Mouse (Mus musculus) large intestine, adult 2 months (tissue): ENCODE data around the gene Gpc1. TPM values are rescaled to one million over a fixed set of nuclear protein-coding genes. Genes with fewer than 3 reads are reported as not detected.

ENCODE experiments used
- DNase-seq: peaks from one replicate; pipeline ENCODE4 v3.0.0-alpha.2; 2012; ENCODE audit warnings: low read depth, low spot score
- WGBS: fragments of 180-500 bp; shearing (Covaris S2); methylation state at CpG from one replicate; pipeline ENCODE4 v1.1.7; 2018; 5-methylcytosine and 5-hydroxymethylcytosine counted together
- polyA plus RNA-seq: library from polyadenylated mRNA; depleted of rRNA; stranded (reverse); fragments of >200 nt; gene quantifications from 2 replicates; pipeline ENCODE4 v1.2.3, GENCODE M21; 2012

The Gpc1 gene
- polyA plus RNA-seq, 1 experiment: 7.5 TPM

DNA sequence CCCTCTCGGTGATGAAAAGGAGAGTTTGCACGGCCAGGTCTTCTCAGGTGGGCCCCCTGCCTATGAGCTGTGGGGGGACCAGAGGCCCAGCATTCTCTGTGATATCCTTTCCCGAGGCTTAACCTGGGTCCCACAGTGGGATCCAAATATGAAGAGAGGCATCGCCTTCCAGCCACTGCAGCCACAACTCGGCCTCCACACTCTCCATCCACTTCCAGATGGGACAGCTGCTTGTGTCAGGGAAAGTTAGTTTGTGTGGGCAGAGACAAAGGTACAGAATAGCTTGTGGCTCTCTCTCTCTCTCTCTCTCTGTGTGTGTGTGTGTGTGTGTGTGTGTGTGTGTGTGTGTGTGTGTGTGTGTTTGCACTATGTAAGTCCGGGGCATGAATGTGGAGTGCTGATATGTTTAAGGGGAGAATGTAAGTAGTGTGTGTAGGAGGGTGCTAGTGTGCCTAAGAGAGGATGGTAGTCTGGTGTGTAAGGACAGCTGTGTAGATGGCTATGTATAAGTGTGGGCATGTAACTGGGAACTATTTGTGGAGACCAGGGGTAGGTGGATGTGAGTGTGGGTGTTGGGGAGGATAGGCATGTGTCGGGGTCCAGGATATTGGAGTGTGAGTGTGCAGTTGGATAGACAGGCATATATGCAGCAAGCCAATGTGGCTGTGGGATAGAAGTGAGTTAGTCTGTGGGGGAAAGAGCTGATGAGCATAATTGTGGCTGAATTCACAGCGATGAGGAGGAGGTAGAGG is 44.1 kb downstream of the Gpc1 start:
- WGBS: 76% methylated on average over 8 of the region's 8 CpGs
- DNase-seq: no peak

DNA sequence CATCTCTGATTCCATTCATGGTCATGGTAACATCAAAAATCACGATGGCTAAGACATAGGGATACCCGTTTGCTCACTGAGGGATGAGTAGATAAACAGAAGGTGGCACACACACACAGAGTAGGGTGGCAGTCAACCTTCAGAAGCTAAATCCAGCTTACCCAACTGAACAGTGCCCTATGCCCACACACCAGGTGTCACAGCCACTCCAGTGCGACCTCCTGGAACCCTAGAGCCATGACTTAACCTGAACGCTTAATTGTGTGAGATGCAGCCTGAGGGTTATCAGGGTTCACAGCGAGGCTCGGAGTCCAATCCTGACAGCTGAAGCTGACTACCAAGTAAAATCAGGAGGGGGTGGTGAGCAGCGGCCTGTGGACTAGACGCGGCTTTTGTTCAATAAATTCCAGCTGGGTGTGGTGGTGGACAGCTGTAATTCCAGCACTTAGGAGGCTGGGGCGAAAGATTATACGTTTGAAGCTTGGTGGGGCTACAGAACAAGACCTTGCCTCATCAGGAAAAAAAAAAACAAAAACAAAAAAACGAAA is 46.1 kb downstream of the Gpc1 start:
- 41% methylated on average over 12 of the region's 12 CpGs for WGBS
- DNase-seq: no peak

DNA sequence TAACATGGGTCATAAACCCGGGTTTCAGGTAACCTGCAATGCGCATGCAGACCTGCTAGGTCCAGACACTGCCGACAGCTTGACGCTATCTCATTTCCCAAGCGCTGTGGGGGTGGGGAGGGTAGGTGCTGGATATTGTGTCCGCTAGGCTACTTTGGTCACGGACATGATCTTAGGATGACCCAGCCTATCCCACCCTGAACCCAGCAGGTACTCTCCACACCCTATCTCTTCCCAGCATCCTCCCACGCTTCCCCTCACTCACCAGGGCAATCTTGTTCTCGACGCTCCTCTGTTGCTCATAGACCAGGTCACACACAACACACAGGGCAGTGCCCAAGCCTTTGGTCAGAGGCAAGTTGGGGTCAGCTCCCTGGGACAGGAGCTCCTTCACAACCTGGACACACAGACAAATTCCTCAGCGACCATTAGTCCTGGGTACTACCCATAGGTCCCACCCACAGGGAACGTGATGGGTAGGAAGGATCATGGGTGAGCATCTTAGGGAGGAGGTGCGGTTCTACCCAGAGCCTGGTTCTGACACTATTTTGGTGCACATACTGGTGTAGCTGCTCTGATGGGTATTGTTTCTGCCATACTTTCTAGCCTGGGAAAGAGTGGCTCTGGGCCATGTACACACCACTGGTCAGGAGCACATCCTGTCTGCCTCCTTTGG is 46.8 kb downstream of the Gpc1 start:
- 74% methylated on average over 13 of the region's 13 CpGs for WGBS
- DNase-seq: no peak

DNA sequence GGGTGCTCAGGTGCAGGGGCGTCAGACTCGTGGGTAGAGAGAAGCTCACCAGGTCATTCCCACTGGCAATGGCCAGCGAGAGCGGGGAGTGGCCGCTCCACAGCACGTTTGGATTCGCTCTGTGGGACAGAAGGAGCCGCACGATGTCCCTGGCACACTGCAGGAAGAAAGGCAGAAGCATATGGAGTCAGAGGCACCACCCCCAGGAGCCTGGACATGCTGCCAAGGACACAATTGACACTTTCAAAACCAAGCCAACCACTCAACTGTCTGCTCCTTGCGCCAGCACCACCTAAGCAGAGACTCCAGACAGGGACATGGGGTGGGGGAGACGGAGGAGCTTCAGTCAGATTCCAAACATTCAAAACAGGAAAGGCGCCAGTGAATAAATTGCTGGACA is 47.8 kb downstream of the Gpc1 start:
- no peak for DNase-seq
- WGBS: 84% methylated on average over 12 of the region's 12 CpGs

DNA sequence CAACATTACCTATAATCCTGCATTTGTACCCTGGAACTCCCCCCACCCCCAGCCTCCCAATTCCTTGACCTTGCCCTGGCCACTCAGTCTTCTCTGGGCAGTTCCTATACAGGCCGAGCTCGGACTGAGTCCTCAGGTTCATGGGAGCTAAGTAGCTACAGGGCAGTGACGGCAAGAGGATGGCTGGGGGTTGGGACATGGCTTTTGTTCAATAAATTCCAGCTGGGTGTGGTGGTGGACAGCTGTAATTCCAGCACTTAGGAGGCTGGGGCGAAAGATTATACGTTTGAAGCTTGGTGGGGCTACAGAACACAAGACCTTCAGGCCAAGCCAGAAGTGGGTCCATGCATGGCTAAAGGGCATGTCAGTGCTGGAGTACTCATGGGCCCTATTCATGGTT is 48.7 kb downstream of the Gpc1 start:
- DNase-seq: no peak
- WGBS: 60% methylated on average over 5 of the region's 5 CpGs

DNA sequence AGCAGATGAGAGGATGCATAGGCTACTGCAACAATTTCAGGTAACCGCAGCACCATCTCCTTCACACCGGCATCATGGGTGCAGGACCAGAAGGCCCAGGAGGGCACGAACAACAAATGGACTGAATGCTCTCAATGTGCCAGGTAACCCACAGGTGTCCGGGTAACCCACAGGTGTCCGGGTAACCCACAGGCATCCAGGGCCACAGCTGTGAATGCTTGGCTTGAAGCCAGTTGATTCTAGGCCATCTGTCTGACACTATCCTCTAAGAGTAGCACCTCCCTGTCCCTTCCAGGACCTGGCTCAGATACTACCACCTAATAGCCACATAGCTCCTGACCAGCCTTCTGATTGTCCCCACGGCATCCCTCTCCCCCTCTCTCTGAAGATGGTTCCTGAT is 50.5 kb downstream of the Gpc1 start:
- WGBS: 72% methylated on average over 6 of the region's 6 CpGs
- no peak for DNase-seq

DNA sequence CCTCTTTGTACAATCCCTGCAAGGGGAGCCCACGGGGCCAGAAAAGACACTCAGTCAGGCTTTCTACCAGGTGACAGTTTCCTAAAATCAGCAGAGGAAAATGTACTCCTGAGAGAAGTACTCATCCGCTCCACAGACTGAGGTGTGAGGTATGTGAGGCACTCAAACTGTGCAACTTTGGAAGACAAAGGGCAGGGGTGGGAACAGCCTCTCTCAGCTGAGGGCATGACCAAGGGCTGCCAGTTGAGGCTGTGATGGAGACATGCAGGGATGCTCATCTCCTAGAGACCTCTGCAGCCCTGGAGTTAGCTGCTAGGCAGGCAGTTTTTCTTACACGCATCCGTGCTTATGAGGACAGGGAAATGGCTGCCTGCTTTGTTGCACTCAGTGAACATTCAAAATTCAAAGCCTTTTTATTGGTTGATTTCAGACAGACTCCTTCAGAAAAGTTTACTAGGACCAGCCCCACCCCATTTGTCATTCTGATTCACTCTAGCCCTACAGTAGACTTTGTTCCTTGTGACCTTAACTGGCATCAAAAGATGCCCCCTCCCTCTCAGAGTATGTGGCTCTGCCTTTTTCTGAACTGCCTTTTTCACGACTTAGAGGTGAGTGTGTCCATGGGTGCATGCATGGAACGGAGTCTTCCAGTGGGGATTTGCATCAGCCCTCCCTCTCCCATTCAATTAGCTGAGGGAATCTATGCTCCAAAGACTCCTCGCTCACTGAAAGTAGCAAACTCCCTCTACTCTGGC is 57.6 kb downstream of the Gpc1 start:
- no peak for DNase-seq
- WGBS: 49% methylated on average over 7 of the region's 7 CpGs

DNA sequence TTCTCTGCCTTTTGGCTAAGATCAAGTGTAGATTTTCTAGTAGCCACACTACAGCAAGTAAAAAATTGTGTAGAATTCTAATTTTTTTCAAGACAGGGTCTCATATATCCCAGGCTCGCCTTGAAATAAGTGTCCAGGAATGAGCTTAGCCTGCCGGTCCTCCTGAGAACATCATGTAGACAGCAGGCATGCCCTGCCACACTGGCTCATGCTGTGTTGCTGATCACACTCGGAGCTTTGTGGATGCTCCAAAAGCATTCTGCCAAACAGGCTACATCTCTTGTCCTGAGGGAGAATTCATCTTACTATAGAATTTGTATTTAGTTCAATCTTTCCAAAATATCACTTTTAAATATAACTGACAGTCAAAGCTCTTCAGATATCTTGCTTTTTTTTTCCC is 61.3 kb downstream of the Gpc1 start:
- WGBS: 59% methylated on average over 3 of the region's 3 CpGs
- DNase-seq: no peak

DNA sequence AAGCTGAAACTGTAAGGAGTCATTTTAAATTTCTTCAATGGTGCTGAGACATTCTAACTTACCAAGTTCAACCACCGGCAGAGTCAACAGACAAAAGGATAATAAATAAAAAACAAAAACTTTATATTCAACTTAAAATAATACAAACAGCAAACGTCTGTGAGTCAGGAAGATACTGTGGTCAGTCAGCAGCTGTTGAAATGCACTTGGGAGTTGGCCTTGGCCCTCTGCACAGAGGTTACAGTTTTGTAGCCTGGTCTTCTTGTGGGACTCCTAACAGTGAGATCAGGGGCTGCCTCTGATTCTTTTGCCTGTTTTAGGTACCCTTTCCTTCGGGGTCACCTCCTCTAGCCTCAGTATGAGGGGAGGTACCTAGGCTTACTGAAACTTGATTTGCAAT is 62.5 kb downstream of the Gpc1 start:
- WGBS: 52% methylated on average over 3 of the region's 3 CpGs
- no peak for DNase-seq

DNA sequence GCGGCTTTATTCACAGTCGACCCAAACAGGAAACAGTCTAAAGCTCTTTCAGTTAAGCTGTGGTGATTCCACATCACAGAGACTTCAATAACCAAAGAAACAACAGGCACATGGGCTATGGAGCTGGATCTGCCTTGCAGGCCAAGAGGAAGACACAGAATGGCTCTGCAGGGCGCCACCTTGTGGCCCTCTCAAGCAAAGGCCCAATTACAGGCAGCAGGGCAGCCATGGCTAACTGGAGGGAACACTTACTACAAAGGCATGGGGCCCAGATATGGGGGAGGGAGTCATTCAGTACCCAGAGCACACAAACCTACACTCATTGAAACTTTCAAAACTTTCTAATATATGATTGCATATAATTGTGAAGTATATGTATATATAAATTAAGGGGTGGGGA is 63.6 kb downstream of the Gpc1 start:
- DNase-seq: no peak
- WGBS: 19% methylated on average over 3 of the region's 3 CpGs

DNA sequence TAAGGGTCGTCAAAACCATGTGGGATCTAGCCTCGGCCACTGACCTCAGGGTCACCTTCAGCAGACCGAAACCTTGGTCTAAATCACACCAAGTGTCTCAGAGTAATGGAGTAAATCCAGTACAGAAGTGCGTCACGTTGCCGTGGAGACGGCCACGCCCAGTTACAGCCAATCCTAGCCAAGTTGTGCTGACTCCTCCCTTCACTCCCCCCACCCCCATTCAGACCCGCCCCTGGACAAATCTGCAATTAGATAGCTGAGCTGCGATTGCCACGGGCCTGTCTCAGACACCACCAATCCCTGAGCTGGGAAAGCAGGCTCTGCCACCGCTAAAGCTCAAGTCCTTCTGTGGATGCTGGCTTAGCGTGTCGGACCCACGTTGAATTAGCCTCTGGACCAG is 71.3 kb downstream of the Gpc1 start, which contains the start of gene Ankmy1:
Gene Ankmy1 (minus strand): TSS at position 121 of the 400 bp plus-strand sequence.
- no peak for DNase-seq
- 2% methylated on average over 15 of the region's 15 CpGs for WGBS

DNA sequence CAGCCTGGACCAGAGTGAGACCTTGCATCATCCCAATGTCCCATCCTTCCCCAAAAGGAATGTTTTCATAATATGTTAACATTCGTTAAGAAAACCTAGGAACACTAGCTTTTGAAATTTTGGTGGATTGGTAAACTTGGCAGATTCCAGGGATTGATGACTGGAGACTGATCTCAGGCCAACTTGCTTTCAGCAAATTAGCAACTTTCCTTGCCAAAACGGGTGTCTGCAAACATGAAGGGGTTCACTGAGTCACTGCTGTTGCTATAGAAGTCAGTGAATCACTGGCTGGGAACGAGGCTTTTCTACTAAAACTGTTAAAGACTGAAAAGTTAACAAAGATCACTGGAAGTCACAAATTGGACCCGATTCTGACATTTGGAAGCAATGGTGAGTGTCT is 72.2 kb downstream of the Gpc1 start:
- 63% methylated on average over 4 of the region's 4 CpGs for WGBS
- DNase-seq: no peak

DNA sequence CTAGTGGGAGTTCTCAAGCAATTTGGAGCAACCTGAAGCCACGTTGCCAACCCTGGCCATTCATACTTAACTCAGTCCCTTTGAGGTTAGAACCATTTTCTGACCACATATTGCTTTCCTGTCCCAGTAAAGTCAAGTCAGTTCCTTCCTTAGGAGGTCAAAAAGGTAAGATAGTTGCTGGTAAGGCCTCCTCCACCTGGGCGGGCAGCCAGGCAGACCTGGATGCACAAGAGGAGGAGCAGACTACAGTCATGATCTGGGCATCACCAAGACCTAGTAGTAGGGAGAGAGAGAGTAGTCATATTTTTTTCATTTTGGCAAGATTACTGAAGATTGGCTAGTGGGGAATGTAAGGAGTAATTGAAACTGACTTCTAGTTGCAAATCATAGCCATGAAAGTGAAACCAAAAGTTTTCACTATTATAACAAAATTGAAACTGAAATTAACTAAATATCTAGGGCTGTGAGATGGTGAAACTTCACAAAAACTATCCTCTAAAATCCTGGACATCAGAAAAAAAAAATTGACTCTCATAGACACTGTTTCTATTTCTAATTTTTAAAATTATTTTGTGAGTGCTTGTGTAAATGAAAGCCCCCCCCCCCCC is 74.4 kb downstream of the Gpc1 start:
- WGBS: 91% methylated on average over 2 of the region's 2 CpGs
- no peak for DNase-seq

DNA sequence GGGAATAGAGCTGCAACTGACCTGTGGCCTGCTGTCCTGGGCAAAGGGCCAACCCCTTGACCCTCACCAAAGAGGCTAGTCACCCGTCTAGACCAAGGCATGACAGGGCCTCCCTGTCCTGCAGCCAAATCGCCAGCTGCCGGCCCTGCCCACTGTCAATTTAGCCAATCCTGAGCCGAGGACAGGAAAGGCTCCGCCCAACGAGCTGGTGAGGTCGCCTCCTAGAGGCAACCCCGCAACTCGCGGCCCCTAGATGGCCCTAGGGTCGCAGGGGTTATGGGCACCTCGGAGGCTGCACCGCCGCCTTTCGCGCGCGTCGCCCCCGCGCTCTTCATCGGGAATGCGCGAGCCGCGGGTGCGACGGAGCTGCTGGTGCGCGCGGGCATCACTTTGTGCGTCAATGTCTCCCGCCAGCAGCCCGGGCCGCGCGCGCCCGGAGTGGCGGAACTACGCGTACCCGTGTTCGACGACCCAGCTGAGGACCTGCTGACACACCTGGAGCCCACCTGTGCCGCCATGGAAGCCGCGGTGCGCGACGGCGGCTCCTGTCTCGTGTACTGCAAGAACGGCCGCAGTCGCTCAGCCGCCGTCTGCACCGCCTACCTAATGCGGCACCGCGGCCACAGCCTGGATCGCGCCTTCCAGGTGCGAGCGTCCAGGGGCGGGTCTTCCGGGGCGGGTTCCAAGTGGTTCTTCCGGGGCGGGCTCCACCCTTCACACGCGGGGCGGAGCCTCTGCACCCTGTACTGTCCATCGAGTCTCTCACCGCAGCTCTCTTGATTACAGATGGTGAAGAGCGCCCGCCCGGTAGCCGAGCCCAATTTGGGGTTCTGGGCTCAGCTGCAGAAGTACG is 75.6 kb downstream of the Gpc1 start, which contains the start of gene Dusp28:
Gene Dusp28 (plus strand): TSS at position 203 of the 853 bp plus-strand sequence.
- under 1% methylated on average over 81 of the region's 81 CpGs for WGBS
- DNase-seq: no peak

DNA sequence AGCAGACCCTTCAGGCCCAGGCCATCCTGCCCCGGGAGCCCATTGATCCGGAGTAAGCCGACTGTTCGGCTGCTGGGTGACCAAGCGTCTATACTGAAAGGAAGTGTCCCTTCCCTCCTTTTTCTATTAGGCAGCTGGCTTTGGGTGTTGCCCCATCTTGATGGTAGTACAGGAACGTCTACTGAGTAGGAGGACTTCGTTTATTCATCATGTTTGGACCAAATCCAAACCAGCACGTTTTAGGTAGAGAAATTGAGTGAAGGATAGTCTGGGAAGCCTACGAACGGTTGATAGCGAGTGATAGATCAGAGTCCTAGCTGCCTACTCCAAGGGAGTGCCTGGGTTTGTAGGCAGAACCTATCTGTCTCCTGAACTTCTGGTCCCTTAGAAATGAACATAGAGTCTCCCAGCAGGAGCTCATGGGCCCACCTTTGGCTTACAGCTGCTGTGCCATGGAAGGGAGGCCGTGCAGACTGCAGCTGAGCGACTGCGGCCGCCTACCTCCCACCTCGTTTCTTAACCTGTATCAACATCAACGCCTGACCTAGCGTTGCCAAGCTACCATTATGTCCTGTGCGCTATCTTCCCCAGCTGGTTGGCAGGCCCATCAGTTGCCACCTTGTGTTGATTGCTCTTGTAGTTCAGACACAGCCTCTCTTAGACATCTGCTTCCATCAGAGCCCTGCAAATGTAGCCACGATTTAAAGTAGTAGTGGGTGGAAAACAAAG is 76.4 kb downstream of the Gpc1 start:
- 38% methylated on average over 20 of the region's 20 CpGs for WGBS
- no peak for DNase-seq

DNA sequence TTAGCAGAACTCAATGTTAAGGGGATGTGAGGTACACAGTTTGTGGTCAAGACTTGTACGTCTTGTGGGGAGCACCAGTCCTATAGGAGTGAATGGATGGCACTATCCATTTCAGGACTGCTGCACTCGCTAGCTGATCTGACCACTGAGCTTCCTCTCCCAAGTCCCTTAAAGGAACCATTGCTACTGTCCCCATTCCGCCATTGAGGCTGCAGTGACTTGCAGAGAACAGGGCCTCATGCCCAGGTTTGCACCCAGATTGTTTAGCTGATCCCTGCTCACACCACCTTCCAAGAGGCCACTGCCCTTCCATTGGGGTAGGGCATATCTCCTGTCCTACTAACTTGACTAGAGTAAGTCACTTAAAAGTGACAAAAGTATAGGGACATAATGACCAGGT is 77.2 kb downstream of the Gpc1 start:
- DNase-seq: no peak
- WGBS: 99% methylated on average over 3 of the region's 3 CpGs

DNA sequence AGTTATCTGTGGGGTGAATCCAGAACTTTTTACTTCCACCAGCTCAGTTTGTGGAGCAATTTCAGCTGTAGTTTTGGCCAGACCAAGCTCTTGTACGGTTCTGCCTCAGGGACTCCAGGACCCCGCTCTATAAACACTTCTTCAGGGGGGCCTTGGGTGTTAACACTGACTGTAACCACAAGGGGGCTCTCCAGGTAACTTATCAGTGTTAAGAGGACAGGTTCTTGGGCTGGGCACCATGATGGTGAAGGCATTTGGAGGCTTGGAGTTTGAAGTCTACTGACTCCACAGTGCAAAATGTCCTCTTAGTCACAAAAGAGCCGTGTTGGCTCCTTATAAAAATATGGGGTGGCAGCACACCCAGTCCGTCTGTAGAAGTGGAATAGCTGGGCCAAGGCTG is 77.6 kb downstream of the Gpc1 start:
- 74% methylated on average over 4 of the region's 4 CpGs for WGBS
- DNase-seq: no peak
